Mouse (Mus musculus) neutrophil, adult 5-6 weeks (primary cell): ENCODE measurements around the gene Nfib. TPM values are rescaled to one million over a fixed set of nuclear protein-coding genes. Genes with fewer than 3 reads are reported as not detected.

ENCODE experiments used
- ATAC-seq: fragments of 151-379, 151-347 bp; 2 replicates; pipeline ENCODE4 v1.8.0; 2017; ENCODE audit warnings: mild to moderate bottlenecking, moderate TSS enrichment; ENCODE audit not compliant: insufficient number of reproducible peaks, poor library complexity, low FRiP score, severe bottlenecking; ENCODE audit errors: extremely low read depth
- total RNA-seq: library from RNA; stranded (forward); fragments of 200-1000 nt; gene quantifications from 2 replicates; pipeline ENCODE4 v1.2.3, GENCODE M21; 2017

The Nfib gene
- total RNA-seq, 1 experiment from 2014 or later: not detected

- no peak for ATAC-seq
Measured at GRCm38 (mm10) chr4:82458895-82459294, 246.7 kb downstream of the Nfib start.

- ATAC-seq: no peak
Measured at GRCm38 (mm10) chr4:82456908-82457307, 248.6 kb downstream of the Nfib start.

DNA sequence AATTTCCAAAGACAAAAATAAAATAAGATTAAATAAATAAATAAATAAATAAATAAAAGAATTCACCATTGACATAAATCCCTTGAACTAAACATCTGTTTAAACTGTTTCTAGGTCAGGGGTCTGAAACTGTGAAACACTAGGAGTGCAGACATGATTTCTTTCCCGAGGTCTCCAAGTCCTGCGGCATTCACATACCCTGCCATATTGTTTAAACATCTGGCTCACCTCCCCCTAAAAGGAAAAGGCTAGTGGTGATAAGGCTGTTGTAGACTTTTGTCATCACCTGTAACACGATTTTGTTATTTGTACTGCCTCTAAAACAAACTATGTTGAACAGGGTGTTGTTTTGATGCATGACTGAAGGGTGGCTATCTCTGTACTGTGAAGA, 249.2 kb downstream of the Nfib start:
- no peak for ATAC-seq

DNA sequence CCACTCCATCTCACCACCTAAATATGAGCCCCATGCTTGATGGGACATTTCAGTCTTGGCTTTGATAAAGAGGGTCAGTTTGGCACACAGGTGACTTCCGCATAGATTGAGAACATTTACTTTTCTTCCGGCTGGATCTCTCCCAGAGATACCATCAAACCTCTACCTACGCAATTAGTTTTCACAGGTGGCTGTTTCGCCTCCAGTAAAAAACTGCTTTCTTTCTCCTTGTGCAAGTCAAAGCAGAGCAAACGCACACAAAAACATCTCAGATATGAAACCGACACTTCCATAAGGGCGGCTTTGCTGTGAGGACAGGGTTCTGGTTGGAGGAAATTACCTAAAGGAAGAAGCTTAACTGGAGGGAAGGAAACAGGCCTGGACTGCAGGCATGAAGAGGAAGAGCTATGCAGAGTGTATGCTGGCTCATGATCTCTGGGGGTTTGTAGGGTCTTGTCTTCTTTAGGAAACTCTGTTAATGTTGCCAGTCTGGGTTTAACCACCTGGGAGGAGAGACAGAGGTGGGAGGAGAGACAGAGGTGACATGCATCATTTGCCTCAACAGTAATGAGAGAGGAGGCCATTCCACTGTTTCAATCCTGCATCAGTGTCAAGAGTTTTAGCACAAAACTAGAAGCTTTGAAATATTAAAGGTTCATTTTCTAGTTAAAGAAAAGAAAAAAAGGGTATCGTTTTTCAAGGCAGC, 249.8 kb downstream of the Nfib start:
- ATAC-seq: no peak

DNA sequence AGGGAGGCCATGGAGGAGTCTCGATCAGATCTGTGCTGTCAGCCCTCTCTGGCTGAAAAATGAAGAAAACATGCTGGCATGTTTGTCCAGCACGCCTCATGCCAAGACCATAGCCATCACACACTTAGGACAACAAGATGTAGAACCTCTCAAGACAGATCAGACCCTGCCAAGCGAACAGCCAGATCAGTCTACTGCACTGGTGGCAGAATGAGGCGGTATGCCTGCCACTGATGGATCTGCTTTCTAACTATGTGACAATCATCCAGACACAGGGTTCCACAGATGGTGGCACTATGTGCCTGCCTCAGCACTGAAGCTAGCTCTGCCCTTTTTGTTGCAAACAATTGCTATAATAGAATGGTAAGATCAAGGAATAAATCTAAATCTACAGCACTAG, 250.6 kb downstream of the Nfib start:
- ATAC-seq: no peak

GRCm38 (mm10) chr4:82453341-82453740, 252.2 kb downstream of the Nfib start:
- no peak for ATAC-seq

DNA sequence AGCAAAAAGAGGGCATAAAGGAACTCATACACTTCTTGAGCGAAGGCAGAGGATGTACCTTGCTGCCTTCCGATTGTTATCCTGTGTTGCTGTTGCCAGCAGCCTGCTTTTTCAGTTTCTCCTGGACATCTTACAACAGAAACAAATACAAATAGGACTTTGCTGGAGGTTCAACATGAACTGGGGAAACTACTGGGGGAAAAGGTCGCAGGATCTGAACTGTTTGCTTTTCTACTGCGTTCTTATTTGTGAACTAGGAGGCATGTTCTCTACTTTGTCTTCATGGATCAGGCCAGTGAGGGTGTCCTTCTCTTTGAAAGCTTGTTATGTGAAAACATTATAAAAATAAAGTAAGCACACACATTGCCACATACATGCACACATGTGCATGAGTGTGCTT, 252.6 kb downstream of the Nfib start:
- ATAC-seq: no peak

GRCm38 (mm10) chr4:82447061-82447671, 258.4 kb downstream of the Nfib start:
- ATAC-seq: no peak

DNA sequence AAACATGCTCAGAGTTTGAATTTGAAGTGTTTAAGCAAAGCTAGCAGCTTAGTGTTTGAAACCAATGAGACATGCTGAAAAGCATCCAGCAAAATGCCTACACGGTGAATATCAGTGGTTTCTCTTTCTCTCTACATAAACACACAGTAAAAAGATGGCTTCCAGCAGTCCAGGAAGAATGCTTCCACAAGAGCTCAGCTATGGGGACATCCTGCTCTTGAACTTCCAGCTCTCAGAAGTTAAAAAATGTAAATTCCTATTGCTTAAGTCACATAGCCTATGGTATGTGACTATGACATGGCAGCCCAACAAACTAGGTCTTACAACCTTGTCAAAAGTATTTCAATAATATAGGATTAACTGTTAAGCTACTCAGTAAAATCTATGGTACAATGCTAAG, 261.5 kb downstream of the Nfib start:
- no peak for ATAC-seq

- no peak for ATAC-seq
Measured at GRCm38 (mm10) chr4:82443441-82443840, 262.1 kb downstream of the Nfib start.

DNA sequence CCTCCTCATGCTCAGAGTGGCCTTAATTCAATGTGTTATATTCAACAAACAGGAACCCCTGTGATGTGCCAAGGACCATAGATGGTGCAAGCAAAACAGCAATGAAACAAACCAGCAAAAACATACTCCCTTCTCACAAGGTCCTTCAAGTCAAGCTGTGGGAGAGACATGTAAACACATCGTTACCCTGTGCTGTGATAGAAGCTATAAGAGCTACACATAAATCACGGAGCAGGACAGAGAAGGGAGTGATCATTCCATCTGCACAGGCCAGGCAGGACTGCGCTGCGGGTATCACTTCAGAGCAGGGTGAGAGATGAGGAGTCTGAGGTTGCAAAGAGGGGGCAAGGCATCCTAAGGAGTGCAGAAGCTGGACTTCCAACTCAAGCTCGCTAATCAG, 262.5 kb downstream of the Nfib start:
- no peak for ATAC-seq

DNA sequence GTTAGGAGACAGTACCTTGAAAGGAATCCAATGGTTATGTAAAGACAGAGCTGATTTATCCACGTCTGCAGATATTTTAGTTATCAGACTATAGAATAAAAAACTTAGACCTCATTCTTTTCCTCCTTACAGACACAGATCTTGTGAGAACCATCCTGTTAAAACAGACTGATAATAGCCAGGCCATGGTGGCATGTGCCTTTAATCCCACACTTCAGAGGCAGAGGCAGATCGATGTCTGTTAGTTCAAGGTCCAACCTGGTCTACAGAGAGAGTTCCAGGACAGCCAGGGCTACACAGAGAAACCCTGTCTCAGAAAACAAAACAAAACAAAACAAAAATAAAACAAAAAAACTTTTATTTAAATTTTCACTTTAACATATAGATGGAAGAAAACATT, 264.9 kb downstream of the Nfib start:
- ATAC-seq: no peak

- ATAC-seq: no peak
Measured at GRCm38 (mm10) chr4:82439813-82440212, 265.7 kb downstream of the Nfib start.

DNA sequence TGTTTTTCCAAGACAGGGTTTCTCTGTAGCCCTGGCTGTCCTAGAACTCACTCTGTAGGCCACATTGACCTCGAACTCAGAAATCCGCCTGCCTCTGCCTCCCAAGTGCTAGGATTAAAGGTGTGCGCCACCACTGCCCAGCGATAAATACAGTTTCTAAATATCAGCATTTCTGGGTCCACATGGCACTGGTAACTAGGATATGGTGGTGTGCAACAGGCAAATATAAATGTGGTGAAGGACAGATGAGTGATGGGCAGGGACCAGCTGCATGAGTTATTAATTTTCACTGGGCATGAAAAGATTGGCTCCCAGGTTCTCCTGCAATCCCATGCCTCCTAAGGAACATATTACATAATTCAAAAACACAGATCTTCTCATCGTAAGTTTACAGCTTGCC, 266.9 kb downstream of the Nfib start:
- no peak for ATAC-seq

DNA sequence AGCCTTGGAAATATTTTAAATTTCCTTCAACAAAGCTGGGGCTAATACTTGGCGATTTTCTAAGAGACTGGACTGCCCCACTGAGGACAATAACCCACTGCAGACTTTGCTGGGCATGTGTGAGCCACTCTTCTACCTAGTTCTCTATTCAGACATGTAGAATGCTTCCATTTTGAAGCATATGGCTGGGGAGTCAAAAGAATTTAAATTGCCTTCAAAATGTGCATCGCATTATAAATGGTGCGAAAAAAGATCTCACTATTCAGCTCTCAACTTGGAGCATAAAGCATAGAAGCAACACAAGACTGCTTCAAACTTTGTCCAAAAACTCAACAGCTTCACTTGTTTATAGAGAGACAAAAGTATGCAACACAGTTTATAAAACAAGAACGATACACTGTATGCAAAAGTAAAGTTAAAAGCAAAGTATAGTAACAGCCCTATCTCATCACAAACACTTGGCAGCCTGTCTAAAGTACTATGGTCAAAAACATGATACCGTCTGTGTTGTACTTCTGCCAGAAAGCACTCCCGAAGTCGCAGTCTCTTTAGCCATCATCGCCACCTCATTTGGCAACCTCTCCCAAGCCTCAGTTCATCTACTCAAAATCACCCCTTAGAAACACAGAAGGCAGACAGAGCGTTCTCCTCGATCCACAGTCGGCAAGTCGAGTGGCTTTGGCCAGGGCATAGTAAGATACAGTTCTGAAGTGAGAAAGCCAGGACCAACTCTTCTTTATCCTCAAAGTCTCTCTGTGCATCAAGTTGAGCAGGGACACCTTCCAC, 267.8 kb downstream of the Nfib start:
- no peak for ATAC-seq

DNA sequence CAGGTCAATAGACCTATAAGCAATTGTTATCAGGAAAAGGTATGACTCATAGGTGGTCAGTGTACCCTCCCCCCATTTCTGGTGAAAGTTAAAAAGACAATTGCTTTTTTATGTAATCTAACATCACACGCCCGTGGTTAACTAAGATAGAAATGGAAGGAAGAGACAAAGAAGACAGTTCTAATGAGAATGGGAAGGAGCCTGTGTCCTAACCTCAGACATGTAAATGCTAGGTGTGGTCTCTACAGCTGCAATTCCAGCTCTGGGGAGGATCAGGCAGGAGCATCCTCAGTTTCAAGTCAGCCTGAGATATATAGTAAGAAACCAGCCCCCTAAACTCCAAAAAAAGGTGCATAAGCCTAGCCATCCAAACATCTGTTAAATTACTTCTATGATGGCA, 268.9 kb downstream of the Nfib start:
- no peak for ATAC-seq

GRCm38 (mm10) chr4:82435716-82436115, 269.8 kb downstream of the Nfib start:
- ATAC-seq: no peak

- ATAC-seq: no peak
Measured at GRCm38 (mm10) chr4:82433926-82434705, 271.4 kb downstream of the Nfib start.

GRCm38 (mm10) chr4:82431831-82432230, 273.7 kb downstream of the Nfib start:
- ATAC-seq: no peak
